Mouse (Mus musculus) C2C12 (cell line): ENCODE results near the gene Scgb1b7. TPM values are rescaled to one million over a fixed set of nuclear protein-coding genes. Genes with fewer than 3 reads are reported as not detected.
"Not testable (repeated sequence)": the region's sequence is repeated elsewhere in the genome, so short reads cannot be mapped to it uniquely, and the experiment has no call there.

Source experiments
- H3K27me3 ChIP-seq: one replicate; pipeline ENCODE4 v1.6.1; 2011; ENCODE audit not compliant: control insufficient read depth, insufficient read depth, insufficient read length
- H3K36me3 ChIP-seq: one replicate; pipeline ENCODE4 v1.6.1; 2011; ENCODE audit not compliant: control insufficient read depth, insufficient read depth
- H3K4me3 ChIP-seq: one replicate; pipeline ENCODE4 v1.5.1; 2011; ENCODE audit warnings: mild to moderate bottlenecking, control low read depth; ENCODE audit not compliant: poor library complexity, insufficient read depth, severe bottlenecking
- H3K79me2 ChIP-seq: one replicate; pipeline ENCODE4 v1.6.1; 2011; ENCODE audit not compliant: control insufficient read depth, insufficient read depth
- H3K79me3 ChIP-seq: one replicate; pipeline ENCODE4 v1.6.1; 2011; ENCODE audit warnings: low read depth, control low read depth
- H3ac ChIP-seq: one replicate; pipeline ENCODE3; 2011; ENCODE audit warnings: low read depth; ENCODE audit not compliant: control insufficient read depth, insufficient read length
- long read RNA-seq, 2 experiments: library from polyadenylated mRNA; unstranded; transcript quantifications; one replicate each; pipeline ENCODE4 v2.0.0; 2019 to 2020
- polyA plus RNA-seq: library from polyadenylated mRNA; unstranded; fragments of >200 nt; fragmentation: generic; extraction: Trizol; gene quantifications from one replicate; pipeline ENCODE4 v1.2.1, GENCODE M21; 2012; ENCODE audit warnings: missing spikeins

Gene Scgb1b7
- polyA plus RNA-seq, result not detected
- long read RNA-seq, experiment 1, result 0 reads
- long read RNA-seq, experiment 2, result 0 reads

- not testable (repeated sequence) for H3K4me3 ChIP-seq, H3K79me3 ChIP-seq, H3ac ChIP-seq, H3K27me3 ChIP-seq, H3K79me2 ChIP-seq, H3K36me3 ChIP-seq
Observed at GRCm38 (mm10) chr7:31712365-31712764, at the start of gene Scgb1b7. Gene Scgb1b7 (plus strand): TSS chr7:31712665.

GRCm38 (mm10) chr7:31705657-31706056 is 6.8 kb upstream of the Scgb1b7 start, which contains the start of gene Scgb2b7:
Gene Scgb2b7 (minus strand): TSS chr7:31705757.
- not testable (repeated sequence) for H3ac ChIP-seq, H3K36me3 ChIP-seq, H3K79me3 ChIP-seq, H3K79me2 ChIP-seq, H3K27me3 ChIP-seq, H3K4me3 ChIP-seq

Other genes with a start within 250 kb of the Scgb1b7 start
- not detected for gene Scgb2b7, start 6.9 kb upstream of the Scgb1b7 start, polyA plus RNA-seq